8 mouse cellular contexts compared by ENCODE assay signal in the genomic region with DNA sequence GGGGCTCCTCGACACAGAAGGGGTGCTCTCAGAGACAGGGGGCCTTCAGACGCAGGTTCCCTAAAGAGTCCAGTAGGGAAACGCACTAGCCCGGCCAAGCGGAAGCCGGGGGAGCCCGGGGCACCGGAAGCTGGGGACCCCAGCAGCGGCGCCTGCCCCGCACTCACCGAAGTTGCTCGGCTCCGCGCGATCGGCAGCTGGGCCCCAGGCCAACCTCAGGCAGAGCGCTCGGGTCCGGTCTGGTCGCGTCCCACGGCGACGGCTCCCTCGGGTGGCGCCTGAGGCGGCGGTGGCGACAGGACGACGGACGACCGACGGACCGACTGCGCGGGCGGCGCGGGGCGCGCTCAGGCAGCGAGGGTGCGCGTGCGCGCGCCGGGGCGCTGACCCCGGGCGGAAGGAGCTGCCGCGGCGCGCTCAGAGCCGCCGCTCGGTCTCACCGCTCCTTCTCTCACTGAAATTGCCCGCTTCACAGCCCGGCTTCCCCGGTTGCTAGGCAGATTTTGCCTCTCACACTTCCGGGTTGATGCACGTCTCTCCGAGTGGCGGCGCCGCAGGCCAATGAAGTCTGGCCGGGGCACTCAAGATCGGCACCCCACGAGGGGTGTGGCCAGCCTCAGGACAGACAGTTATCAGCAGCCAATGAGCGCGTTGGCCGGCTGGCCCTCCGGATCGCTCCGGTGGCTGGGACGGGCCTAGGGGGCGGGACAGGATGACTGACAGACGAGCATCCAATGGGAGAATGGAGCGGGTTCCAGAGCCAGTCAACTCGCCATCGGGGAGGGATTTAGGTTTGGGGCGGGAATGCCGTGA. TPM values are rescaled to one million over a fixed set of nuclear protein-coding genes. Genes with fewer than 3 reads are reported as not detected.
DNase-seq lines count a peak whose midpoint lies in the region; ATAC-seq and TF ChIP-seq lines count a peak whose summit lies in the region.

A gene (minus strand): TSS at position 609 of the 813 bp plus-strand sequence.

- peak within 1 kb of the TSS; percentile 87 for H3K9ac ChIP-seq in lung, postnatal 0 days (replicated peaks; ENCODE audit: low read depth)

- H3K9me3 ChIP-seq in hindbrain, embryonic 10.5 days, result no peaks in the 10 kb centered on the region
- H3K9me3 ChIP-seq in lung, postnatal 0 days (ENCODE audit: low read length), result no peaks in the 10 kb centered on the region

- DNase-seq in MN1 (ENCODE audit: low spot score), result peak; percentile 100
- peak; percentile 100 for DNase-seq in cerebellum, adult 9-10 months
- DNase-seq in hindbrain, embryonic 10.5 days (ENCODE audit: low spot score), result peak; percentile 100
- peak; percentile 100 for DNase-seq in layer of hippocampus, adult 9-11 months
- peak; percentile 100 for DNase-seq in lung, postnatal 0 days (ENCODE audit: low spot score)
- peak; percentile 99 for DNase-seq in ovary, postnatal 14 days (ENCODE audit: low spot score)
- peak; percentile 100 for DNase-seq in thymus, postnatal 14 days

- H3K4me1 ChIP-seq in hindbrain, embryonic 10.5 days (replicated peaks), result peaks cover 32% of the 10 kb centered on the region
- peaks cover 6% of the 10 kb centered on the region; the same call in 1 of the 2 replicates for H3K4me1 ChIP-seq in lung, postnatal 0 days (ENCODE audit: insufficient read depth, low read depth, low read length)

- H3K27me3 ChIP-seq in hindbrain, embryonic 10.5 days (ENCODE audit: insufficient read depth, poor library complexity, severe bottlenecking), result no peaks in the 10 kb centered on the region
- H3K27me3 ChIP-seq in lung, postnatal 0 days (replicated peaks; ENCODE audit: insufficient read depth, low read length), result no peaks in the 10 kb centered on the region

- peaks cover 15% of the 10 kb centered on the region for H3K36me3 ChIP-seq in hindbrain, embryonic 10.5 days
- H3K36me3 ChIP-seq in lung, postnatal 0 days (ENCODE audit: insufficient read depth, low read length), result no peaks in the 10 kb centered on the region

- peak; percentile 98 for ATAC-seq in frontal cortex, adult (ENCODE audit: low TSS enrichment)
- peak; percentile 97 for ATAC-seq in lung, postnatal 0 days

- H3K27ac ChIP-seq in hindbrain, embryonic 10.5 days, result peak within 1 kb of the TSS; percentile 92
- H3K27ac ChIP-seq in lung, postnatal 0 days (ENCODE audit: low read length), result peak within 1 kb of the TSS; percentile 95

- WGBS in hindbrain, embryonic 10.5 days, result under 1% methylated on average over 87 of the region's 87 CpGs
- under 1% methylated on average over 57 of the region's 87 CpGs for WGBS in lung, postnatal 0 days

- H3K4me2 ChIP-seq in lung, postnatal 0 days (replicated peaks; ENCODE audit: low read depth, low read length), result peak within 1 kb of the TSS; percentile 73

- peak within 1 kb of the TSS; percentile 83 for H3K4me3 ChIP-seq in hindbrain, embryonic 10.5 days
- H3K4me3 ChIP-seq in lung, postnatal 0 days (ENCODE audit: low read depth, low read length), result peak within 1 kb of the TSS; percentile 95

- no peak for TF ChIP-seq EP300 in lung, postnatal 0 days (IDR thresholded peaks at IDR 0.05)

- peak; percentile 62 for TF ChIP-seq CTCF in lung, postnatal 0 days (IDR thresholded peaks at IDR 0.05)

RNA-seq across cellular contexts. Expression of the gene that starts here (rescaled TPM):
- 46.9 and 50.3 TPM in 2 replicates for polyA plus RNA-seq in hindbrain, embryonic 10.5 days (2016; fragmentation: Nextera tagmentation; extraction: Ambion mirVana)
- 40.9 and 41.8 TPM in 2 replicates for polyA plus RNA-seq in lung, postnatal 0 days (2015; fragmentation: Nextera tagmentation; extraction: Ambion mirVana)

Comparison
In these comparisons a context has a peak if more than half of its experiments do, and no peak if none do; other contexts are left out.
1. Peak in every context shown above with its lines: DNase-seq, ATAC-seq, H3K4me3 ChIP-seq and H3K27ac ChIP-seq.